Mouse (Mus musculus) liver, embryonic 14.5 days (tissue): ENCODE measurements around the gene Cyb561a3. TPM values are rescaled to one million over a fixed set of nuclear protein-coding genes. Genes with fewer than 3 reads are reported as not detected.

Experiments
- ATAC-seq: fragments of 200-750 bp; cut with Nextera tagmentation; 2 replicates; pipeline ENCODE4 v1.8.0; 2017; ENCODE audit warnings: moderate number of reproducible peaks, mild to moderate bottlenecking, moderate library complexity; ENCODE audit not compliant: insufficient read depth
- DNase-seq, 3 experiments: peaks; one replicate each; pipeline ENCODE4 v3.0.0-alpha.2; 2012 to 2013; ENCODE audit warnings: low read depth in 3 of 3, low spot score in 3 of 3
- H3K27ac ChIP-seq: fragments of 300-500 bp; sonication (generic); 2 replicates; pipeline ENCODE4 v1.5.1; 2014; ENCODE audit warnings: moderate library complexity, mild to moderate bottlenecking, control low read depth, inconsistent platforms
- H3K27me3 ChIP-seq: fragments of 300-500 bp; sonication (generic); 2 replicates; pipeline ENCODE4 v1.6.1; 2014; ENCODE audit warnings: mild to moderate bottlenecking, low read length, moderate library complexity; ENCODE audit not compliant: control insufficient read depth, insufficient read depth
- H3K36me3 ChIP-seq: fragments of 300-500 bp; sonication (generic); replicated peaks from 2 replicates; pipeline ENCODE4 v1.6.1; 2014; ENCODE audit warnings: low read depth; ENCODE audit not compliant: control insufficient read depth, insufficient read depth
- H3K4me1 ChIP-seq, 2 experiments: fragments of 200-500 bp in 1 of 2; fragments of 300-500 bp in 1 of 2; sonication (generic) in 1 of 2; replicated peaks; 2 replicates each; pipeline ENCODE4 v1.6.1; 2012 to 2014; ENCODE audit warnings: antibody characterized with exemption in 1 of 2, inconsistent platforms in 1 of 2, low read length in 1 of 2; ENCODE audit not compliant: control insufficient read depth in 2 of 2, insufficient read depth in 2 of 2
- H3K4me2 ChIP-seq: fragments of 300-500 bp; sonication (generic); 2 replicates; pipeline ENCODE4 v1.6.1; 2014; ENCODE audit warnings: low read depth, mild to moderate bottlenecking, control low read depth, moderate library complexity
- H3K4me3 ChIP-seq, 2 experiments: fragments of 200-500 bp in 1 of 2; fragments of 300-500 bp in 1 of 2; sonication (generic) in 1 of 2; 2 replicates each; pipeline ENCODE4 v1.5.1; 2012 to 2014; ENCODE audit warnings: low read depth in 2 of 2, low read length in 2 of 2, mild to moderate bottlenecking in 2 of 2, control low read depth in 1 of 2, inconsistent platforms in 1 of 2, moderate library complexity in 1 of 2; ENCODE audit not compliant: insufficient read depth in 1 of 2
- H3K9ac ChIP-seq: fragments of 300-500 bp; sonication (generic); replicated peaks from 2 replicates; pipeline ENCODE4 v1.6.1; 2014; ENCODE audit warnings: mild to moderate bottlenecking, control low read depth, moderate library complexity
- H3K9me3 ChIP-seq: fragments of 300-500 bp; sonication (generic); 2 replicates; pipeline ENCODE4 v1.6.1; 2016; ENCODE audit warnings: low read length, mixed read lengths; ENCODE audit not compliant: control insufficient read depth
- CTCF ChIP-seq: IDR thresholded peaks from 2 replicates; pipeline ENCODE4 v1.5.1; 2016; ENCODE audit warnings: antibody characterized with exemption, low read depth, control low read depth
- EP300 ChIP-seq: IDR thresholded peaks from 2 replicates; pipeline ENCODE4 v1.6.1; 2016; ENCODE audit warnings: antibody characterized with exemption, low read depth
- WGBS: fragments of 180-500 bp; shearing (Covaris S2); extraction: QIAGEN DNeasy Blood & Tissue Kit; methylation state at CpG from one replicate; pipeline ENCODE4 v1.1.7; 2014; ENCODE audit not compliant: insufficient replicate concordance; 5-methylcytosine and 5-hydroxymethylcytosine counted together
- polyA plus RNA-seq, 2 experiments: library from polyadenylated mRNA; depleted of rRNA in 1 of 2; stranded (reverse) in 1 of 2; unstranded in 1 of 2; fragments of >200 nt; fragmentation: Nextera tagmentation in 1 of 2; extraction: Ambion mirVana in 1 of 2; gene quantifications; 2 replicates each; pipeline versions ENCODE4 v1.2.1 to v1.2.3; 2012 to 2014

Gene Cyb561a3
- polyA plus RNA-seq, 2 experiments: 9.5 to 11.0 TPM

DNA sequence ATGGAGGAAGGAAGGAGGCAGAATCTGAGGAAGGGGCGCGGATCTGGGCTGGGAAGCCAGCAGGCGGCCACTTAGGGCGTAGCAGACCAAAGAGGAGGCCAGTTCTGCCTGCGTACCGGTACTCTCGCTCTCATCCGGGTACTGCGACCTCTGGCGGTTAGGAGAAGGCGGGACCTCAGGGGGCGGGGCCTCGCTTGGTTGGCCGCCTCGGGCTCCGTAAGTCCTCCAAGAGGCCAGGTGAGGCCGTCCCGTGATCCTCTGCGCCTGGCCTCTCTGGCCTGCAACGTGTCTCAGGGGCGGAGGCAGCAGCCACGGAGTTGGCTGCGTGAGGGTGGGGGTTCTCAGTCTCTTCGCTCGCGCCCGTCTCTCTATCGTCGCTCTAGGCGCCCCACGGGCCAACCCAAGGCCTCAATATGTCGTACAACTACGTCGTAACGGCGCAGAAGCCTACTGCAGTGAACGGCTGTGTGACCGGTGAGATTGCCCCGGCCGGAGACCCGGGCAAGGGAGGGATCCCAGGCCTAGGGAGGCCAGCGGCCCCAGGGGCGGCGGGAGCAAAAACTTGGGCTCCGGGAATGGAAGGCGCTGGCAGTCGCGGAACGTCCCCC, 28.4 kb downstream of the Cyb561a3 start, which contains the start of the genes Ddb1 and Tkfc:
Gene Ddb1, plus strand, starts transcription at position 35 of the 608 bp plus-strand sequence.
Gene Tkfc, minus strand, starts transcription at position 362 of the 608 bp plus-strand sequence.
- ATAC-seq (peak; percentile 97), DNase-seq (peak; percentile 96 to 97 (median 97))
- Histone ChIP-seq H3K9ac (peak within 1 kb of the TSS; percentile 98), H3K4me3 (peak within 1 kb of the TSS; percentile 82 to 98), H3K36me3 (peaks cover 30% of the 10 kb centered on the region), H3K27ac (peak within 1 kb of the TSS; percentile 91), H3K9me3 (no peaks in the 10 kb centered on the region), H3K4me1 (peaks cover 4 to 33% of the 10 kb centered on the region in 2 experiments), H3K4me2 (peak within 1 kb of the TSS; percentile 85), H3K27me3 (no peaks in the 10 kb centered on the region)
- 0% methylated on average over 49 of the region's 49 CpGs for WGBS
- TF ChIP-seq EP300 (peak; percentile 49), CTCF (peak; percentile 88)

DNA sequence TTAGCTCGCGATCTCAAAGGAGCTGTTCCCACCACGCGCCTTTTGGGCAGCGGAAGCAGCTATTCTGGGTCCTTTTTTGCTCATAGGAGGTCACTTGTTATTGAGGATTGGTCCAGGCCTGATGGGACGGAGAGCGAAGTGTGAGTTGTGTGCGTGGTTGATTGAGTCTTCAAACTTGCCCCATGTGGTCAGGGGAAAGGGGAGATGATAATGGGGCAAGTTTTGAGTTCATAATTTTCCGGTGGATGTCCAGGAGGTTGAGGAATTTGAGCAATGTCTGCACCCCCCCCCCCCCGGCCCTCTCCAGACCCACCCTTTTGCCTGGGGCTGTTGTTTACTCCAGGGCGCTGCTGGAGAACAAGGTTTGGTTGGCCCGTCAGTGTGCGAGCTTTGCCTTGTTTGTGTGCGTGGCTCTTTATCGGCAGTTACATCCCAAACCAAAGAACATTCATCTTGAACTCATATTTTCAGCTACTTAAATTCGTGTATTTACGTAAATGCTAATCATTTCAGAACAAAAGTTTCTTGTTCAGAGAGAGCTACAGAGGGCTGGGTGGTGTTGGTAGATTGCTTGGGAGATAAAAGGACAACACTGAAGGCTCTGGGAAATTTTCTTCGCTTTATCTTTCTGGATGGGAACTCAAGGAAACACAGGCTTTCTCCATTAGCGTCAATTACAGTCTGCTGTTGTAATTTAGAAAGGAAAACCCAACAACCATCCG, 29.1 kb downstream of the Cyb561a3 start:
- WGBS: 3% methylated on average over 20 of the region's 20 CpGs
- peak; percentile 16; the same call in 1 of the 2 replicates for ATAC-seq

DNA sequence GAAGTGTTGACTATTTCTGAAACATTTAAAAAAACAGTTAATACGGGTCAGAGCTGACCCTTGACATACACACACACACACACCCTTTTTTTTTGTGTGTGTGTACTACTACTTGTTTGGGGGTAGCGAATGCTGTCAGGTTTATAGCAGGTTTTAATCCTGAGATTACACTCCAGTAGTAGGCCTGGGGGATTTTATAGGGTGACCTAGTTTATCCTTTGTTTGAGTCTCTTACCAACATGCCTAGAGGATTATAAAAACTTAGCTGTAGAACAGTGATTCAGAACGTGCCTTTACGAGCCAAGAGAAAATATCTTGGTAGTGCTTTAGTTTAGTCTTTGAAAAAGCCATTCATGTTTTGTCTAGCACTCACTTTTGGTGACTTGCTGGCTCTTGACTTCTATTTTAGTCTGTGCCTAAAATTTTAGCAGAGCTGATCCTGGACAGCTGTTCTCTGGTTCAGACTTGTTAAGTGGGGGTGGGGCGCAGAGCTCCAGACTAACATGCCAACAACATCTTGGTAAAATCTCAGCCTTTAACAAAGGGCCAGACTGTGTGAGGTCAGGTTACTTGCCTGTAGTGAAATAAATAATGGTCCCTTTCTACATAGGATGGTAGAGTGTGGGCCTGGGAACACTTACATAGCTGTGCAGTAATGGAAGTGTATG, 31.7 kb downstream of the Cyb561a3 start:
- H3K4me3 ChIP-seq: no peak overlapping the region
- no peak for DNase-seq
- H3K36me3 ChIP-seq: peaks cover 64% of the 10 kb centered on the region
- 92% methylated on average over 5 of the region's 5 CpGs for WGBS
- H3K27ac ChIP-seq: no peak overlapping the region
- peaks cover 0 to 19% of the 10 kb centered on the region in 2 experiments; a peak in 2 of 4 replicates for H3K4me1 ChIP-seq
- no peaks in the 10 kb centered on the region for H3K27me3 ChIP-seq
- H3K4me2 ChIP-seq: no peak overlapping the region
- no peak for ATAC-seq
- no peaks in the 10 kb centered on the region for H3K9me3 ChIP-seq
- no peak overlapping the region for H3K9ac ChIP-seq
- no peak for TF ChIP-seq CTCF
- TF ChIP-seq EP300: no peak

More for the DNA sequence above, 29.1 kb downstream of the Cyb561a3 start:
- Histone ChIP-seq H3K4me3 (peak overlapping the region; percentile 82 to 98), H3K36me3 (peaks cover 37% of the 10 kb centered on the region), H3K4me2 (peak overlapping the region; percentile 85), H3K9me3 (no peaks in the 10 kb centered on the region), H3K27ac (peak overlapping the region; percentile 91), H3K4me1 (peaks cover 4 to 33% of the 10 kb centered on the region in 2 experiments), H3K9ac (peak overlapping the region; percentile 98), H3K27me3 (no peaks in the 10 kb centered on the region)
- TF ChIP-seq CTCF (no peak), EP300 (no peak)
- DNase-seq: peak; percentile 34 to 53 (median 42)

DNA sequence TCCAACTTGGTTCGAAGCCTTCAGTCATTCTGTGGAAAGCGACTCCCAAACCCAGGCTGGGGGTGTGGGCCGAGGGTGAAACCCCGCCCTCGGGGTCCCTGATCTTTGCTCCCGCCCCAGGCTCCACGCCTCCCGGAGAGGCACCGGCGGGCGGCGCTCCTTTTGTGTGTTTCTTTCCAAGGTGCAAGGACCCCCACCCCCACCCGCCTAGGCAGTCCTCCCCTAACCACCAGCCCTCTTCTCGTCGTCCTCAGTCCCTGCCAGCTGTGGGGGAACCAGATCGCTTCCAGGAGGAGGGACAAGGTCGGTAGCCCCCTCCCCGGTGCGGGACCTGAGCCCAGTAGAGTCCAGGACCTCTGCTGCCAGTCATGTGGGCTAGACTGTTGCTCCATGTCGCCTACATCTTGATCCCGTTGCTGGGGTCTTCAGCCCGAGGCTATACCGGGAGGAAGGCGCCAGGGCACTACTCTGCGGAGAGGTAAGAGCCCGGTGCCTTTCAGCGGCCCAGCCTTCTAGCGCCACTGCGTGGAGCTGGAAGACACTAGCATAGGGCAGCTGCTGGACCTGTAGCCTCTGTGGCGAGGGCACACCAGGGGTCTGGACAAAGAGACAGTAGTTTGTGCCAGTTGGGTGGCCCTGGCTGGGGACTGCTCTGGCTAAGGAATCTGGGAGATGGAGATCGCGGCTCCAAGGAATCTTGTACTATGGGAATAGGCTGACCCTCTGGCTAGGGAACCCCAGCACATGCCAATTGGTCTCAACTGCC, 57.3 kb downstream of the Cyb561a3 start, which contains the start of gene Vwce:
Gene Vwce, plus strand, starts transcription at position 108 of the 766 bp plus-strand sequence.
- DNase-seq (peak in 2 of 3 experiments; percentile 24 to 44), ATAC-seq (peak; percentile 85)
- H3K4me1 ChIP-seq: peaks cover 22 to 28% of the 10 kb centered on the region in 2 experiments
- TF ChIP-seq EP300 (no peak), CTCF (peak; percentile 83)
- under 1% methylated on average over 32 of the region's 32 CpGs for WGBS
- peak within 1 kb of the TSS; percentile 71 for H3K9ac ChIP-seq
- no peaks in the 10 kb centered on the region for H3K27me3 ChIP-seq
- H3K9me3 ChIP-seq: no peaks in the 10 kb centered on the region
- H3K36me3 ChIP-seq: peaks cover 8% of the 10 kb centered on the region
- peak within 1 kb of the TSS; percentile 61 to 68 for H3K4me3 ChIP-seq
- H3K27ac ChIP-seq: peak within 1 kb of the TSS; percentile 35
- H3K4me2 ChIP-seq: peak within 1 kb of the TSS; percentile 93
